Mouse (Mus musculus) lung, postnatal 14 days (tissue): ENCODE results near the gene Svep1.

Experiments used
- DNase-seq: peaks from one replicate; pipeline ENCODE4 v3.0.0; 2021

Svep1 gene

DNA sequence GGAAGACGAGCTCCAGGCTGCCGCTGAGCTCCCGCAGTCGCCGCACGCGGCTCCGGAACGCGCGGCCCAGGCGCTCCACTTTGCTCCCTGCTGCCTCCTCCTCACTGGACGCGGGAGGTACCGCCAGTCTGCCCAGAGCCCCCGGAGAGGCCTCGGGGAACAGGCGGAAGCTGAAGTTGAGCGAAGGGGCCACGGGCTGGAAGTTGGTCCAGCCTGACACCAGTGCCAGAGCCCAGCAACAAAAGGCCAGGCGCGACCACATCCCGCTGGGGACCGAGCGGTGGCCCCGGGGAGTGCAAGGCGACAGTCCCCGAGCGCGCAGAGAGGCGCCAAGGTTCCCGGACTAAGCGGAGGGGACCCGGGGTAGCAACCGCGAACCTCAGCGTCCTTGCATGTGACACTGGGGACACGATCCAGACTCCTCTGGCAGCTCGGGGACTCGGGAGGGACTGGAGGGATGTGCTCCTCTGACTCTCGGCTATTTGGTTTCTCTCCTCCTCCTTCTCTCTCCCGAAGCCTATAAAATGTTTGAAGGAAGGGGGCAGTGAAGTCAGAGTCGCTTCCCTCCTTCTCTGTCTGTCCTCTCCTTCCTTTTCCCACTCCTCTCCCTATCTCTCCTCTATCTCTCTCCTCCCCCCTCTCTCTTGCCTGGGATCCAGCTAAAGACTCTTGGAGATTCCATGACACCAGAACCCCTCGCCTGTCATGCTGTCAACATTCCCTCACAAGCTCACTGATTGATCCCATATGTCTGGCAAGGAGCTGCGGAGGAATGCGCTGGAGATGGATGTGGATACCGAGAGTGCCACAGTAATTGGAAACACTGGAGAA lies at the start of gene Svep1:
Svep1 (minus strand) TSS at position 745 of the 831 bp plus-strand sequence.
- DNase-seq: peak; percentile 36

GRCm38 (mm10) chr4:58253410-58253809 lies 46.8 kb upstream of the Svep1 start:
- DNase-seq: peak; percentile 68

DNA sequence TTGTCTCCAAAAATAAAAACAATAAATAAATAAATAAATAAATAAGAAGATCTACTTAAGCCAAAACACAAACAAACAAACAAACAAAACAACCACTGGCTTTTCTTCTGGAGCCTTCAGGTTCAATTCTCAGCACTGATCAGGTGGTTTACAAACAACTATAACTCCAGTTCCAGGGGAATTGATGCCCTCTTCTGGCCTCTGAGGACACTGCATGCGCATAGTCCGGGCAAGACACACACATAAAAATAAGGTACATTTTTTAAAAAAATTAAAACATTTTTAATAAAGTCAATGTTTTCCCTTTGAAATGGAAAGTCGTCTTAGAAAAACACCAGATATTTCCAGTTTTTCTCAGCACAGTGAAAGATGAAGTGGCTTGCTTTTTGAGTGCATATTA lies 45.7 kb upstream of the Svep1 start:
- no peak for DNase-seq

DNA sequence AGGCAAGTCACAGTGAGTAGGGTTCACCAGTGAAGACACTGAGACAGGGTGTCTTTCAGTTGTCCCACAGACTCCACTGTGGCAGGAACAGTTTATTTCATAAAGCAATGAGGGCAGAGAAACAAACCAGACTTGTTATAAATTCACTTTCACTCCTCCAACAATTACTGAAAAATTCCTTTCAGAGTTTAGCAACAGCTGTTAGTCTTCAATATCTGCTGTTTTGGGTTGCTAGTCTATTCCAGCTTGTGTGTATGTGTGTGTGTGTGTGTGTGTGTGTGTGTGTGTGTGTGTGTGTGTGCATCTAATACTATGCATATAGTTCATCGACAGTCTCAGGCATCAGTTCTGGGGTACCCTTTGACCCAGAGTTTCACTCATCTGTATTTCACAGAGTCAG lies 38.9 kb upstream of the Svep1 start:
- no peak for DNase-seq

- no peak for DNase-seq
Observed at GRCm38 (mm10) chr4:58240416-58240815, 33.8 kb upstream of the Svep1 start.

DNA sequence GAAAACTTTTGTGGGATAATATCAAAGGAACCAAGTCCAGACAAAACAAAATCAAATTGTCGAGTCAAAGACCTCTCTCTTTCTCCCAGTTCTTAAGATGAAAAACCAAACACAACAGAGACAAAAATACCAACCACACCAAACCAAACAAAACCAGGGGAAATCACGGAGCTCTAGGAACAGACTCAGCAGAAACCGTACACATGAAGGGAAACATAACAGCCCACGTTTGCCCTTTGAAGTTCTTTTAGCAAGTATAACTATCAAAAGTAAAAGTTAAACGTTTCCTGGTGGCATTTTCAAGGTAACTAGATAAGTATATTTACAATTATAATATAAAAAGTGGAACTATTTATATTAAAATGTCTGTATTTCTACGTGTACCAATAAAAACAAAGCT lies 29.2 kb upstream of the Svep1 start:
- no peak for DNase-seq

DNA sequence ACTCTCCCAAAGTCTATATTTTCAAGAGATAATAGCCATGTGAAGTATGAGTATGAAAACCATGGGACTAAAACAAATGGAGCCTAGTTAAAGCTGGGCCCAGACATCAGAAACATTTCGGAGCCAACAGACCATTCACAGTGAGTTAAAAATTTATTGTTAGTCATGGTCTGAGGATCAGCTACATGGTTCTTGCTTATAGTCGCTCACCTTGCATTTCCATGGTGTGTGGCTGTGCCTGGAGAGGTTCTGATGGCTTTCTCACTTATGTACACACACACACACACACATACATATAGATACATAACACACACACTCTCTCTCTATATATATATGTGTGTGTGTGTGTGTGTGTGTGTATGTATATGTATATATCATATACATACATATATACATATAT lies 16.8 kb upstream of the Svep1 start:
- no peak for DNase-seq

- DNase-seq: no peak
Observed at GRCm38 (mm10) chr4:58211374-58211773, 4.7 kb upstream of the Svep1 start.

GRCm38 (mm10) chr4:58210557-58211090 lies 4.0 kb upstream of the Svep1 start:
- DNase-seq: no peak

DNA sequence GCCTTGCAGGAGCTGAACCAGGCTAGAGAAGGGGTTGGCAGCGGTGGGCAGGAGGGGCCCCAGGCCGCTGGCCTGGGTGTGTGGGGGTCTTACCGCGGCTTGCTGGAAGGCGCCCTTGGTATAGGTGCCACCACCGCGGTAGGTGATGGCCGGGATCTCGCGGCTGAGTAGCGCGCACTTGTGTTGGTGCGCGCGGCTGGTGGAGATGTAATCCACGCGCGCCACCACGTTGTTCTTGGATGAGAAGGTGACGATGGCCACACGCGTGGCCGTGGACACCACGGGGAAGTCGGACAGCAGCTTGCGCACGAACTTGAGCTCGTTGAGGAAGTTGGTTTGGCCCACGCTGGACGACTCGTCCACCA lies 927 bp downstream of the Svep1 start:
- no peak for DNase-seq

- DNase-seq: no peak
Observed at GRCm38 (mm10) chr4:58201703-58202102, 5.0 kb downstream of the Svep1 start.

DNA sequence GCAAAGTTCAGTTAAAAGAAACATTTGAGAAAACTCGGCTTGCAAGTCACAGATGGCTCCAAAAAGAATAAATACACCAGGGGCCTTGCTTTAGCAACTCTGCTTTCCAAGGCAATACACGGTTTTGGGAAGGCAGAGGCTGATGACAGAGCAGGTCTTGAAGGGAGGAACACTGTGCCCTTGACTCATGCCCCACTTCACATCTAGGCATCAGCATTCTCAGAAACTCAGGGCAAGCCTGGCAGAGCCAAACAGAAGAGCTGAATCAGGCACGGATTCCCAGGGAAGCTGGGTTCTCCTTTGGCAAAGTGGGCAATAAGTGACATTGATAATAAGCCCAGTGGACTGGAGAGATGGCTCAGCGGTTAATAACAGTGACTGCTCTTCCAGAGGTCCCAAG lies 5.8 kb downstream of the Svep1 start:
- no peak for DNase-seq

GRCm38 (mm10) chr4:58197230-58197629 lies 9.4 kb downstream of the Svep1 start:
- no peak for DNase-seq

DNA sequence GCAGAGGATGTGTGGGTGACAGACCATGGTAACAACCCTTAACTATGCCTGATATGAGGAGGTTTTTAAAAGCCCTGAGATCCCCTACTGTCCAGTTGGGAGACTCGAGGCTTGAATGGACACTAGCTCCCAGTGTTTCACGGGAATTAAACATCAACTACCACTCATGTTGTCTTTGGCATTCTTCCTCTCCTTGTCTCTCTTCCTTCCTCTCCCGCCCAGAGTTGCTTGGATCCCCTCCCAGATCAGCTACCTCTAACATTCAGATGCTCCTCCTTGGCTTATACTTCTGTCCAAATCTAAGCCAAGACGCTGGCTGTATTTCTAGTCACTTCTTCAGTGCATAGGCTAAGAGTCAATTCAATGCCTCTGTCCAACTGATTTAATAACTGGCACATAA lies 9.9 kb downstream of the Svep1 start:
- DNase-seq: peak; percentile 21

- DNase-seq: peak; percentile 17
Observed at GRCm38 (mm10) chr4:58195936-58196335, 10.7 kb downstream of the Svep1 start.

DNA sequence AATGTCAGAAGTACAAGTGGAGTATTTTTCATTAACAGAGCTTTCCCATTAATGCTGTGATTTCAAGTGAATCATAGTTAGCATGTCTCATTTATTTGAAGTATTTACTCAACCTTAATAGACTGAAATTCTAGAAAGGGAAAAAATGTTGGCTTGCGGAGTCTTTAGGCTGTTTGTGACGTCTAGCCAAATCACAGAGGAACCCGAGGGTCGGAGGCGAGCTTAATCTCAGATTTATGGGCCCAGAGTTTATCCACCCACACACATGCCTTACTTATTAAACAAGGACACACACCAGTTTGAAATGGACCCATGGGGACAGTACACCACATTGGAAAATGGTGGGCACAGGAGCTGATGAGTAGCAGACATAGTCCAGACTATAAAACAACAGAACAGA lies 17.4 kb downstream of the Svep1 start:
- no peak for DNase-seq

- no peak for DNase-seq
Observed at GRCm38 (mm10) chr4:58185401-58185800, 21.3 kb downstream of the Svep1 start.

- DNase-seq: peak; percentile 24
Observed at GRCm38 (mm10) chr4:58184681-58185341, 21.8 kb downstream of the Svep1 start.

- no peak for DNase-seq
Observed at GRCm38 (mm10) chr4:58183897-58184296, 22.8 kb downstream of the Svep1 start.

DNA sequence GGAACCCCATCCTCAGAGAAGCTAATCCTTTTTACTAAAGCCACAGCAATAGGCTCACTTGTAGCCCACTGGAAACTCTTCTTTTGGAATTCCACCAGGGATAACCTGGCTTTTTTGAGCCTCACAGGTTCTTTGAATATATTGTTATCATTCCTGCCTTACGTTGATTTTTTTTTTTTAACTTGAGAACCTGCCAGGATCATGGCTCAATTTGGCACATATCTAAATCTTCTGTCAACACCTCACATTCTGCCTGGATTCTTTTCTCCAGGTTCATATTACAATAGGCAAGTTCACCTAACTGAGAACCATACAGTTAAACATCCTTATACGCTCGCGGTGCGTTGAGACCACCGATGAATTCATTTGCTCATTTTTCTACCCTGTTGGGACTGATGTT lies 28.2 kb downstream of the Svep1 start:
- DNase-seq: no peak

DNA sequence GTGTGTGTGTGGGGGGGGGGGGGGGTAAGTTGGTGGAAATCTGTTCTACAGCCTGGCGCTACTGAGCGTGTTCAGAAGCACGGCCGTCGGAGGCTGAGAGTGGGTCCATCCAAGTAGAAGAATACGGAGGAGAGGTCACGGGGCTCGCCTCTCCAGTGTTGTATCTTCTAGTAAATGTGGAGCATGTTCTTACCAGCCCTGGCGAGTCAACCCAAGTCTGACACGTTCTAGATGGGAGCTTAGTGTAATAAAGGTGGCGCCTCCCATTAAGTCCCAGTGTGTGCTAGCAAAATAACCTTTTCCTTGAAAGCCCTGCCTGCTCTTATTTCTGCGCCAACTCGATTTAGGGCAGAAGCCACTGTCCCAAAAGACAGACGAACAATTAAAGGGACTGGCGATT lies 29.4 kb downstream of the Svep1 start:
- no peak for DNase-seq

DNA sequence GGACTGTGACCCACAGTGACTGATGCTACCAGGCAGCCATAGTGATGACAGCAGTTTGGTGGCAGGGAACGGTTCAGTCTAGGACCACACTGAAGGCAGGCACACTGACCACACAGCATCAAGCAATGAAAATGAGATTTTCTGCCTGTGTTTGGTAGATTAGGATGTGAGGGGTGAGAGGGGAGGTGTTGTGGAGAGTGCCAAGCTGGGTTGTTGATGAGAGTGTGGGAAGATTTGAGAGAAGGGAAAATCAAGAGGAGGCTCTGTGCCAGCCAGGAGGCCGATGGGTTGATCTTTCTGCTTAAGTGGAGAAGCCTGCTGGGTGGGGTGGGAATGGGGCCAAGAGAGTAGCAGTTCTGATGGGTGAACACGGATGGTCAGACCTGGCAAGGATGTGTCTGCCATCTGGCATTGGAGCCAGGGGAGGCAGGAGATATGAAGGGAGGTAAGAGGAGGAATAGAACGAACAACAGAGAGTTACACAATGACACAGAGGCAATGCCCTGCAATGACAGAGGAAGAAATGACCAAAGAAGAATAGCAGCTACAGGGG lies 32.1 kb downstream of the Svep1 start:
- DNase-seq: no peak

DNA sequence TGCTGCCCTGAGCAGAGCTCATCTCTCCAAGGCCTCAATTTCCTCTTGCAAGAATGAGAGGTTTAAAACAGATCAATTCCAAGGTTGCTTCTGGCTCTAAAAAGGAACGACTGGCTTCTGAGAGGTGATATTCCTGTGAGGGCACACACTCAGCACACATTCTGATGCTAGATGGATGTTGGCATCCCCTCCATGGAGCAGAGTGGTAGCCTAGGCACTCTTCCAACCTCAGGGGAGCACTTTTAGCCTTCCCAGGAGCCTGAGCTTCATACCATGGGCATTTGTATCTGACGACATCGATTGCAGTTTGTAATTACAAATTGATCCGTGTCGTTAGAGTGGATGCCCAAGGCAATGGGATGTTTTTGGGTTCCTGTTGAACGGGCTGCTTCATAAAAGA lies 33.3 kb downstream of the Svep1 start:
- DNase-seq: no peak

DNA sequence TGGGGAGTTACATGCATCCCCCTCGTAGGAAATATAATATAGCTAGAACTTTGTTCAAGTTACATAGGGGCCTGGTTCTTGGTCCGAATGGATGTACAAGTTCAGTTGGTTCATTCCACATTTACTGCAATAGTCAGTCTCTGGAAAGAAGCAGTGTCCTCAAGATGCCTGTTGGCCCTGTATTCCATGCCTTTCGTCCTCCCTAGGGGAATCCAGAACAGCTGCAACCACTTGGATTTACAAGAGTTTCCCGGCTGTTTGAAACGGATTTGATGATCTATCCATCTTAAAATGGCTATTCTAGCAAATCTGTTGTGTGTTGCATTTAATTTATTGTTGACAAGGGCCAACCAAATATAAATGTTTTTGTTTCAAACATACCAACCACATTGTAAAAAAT lies 36.2 kb downstream of the Svep1 start:
- no peak for DNase-seq
